Mouse (Mus musculus) heart, adult 2 months (tissue): Measurements from ENCODE around the gene Plac1. TPM values are rescaled to one million over a fixed set of nuclear protein-coding genes. Genes with fewer than 3 reads are reported as not detected.

Experiments
- DNase-seq, 2 experiments: peaks; one replicate each; pipeline ENCODE4 v3.0.0; 2021
- H3K27ac ChIP-seq: fragments of 200-600 bp; 2 replicates; pipeline ENCODE4 v1.8.1; 2022
- H3K27me3 ChIP-seq: fragments of 200-500 bp; 2 replicates; pipeline ENCODE4 v1.6.1; 2012; ENCODE audit warnings: mild to moderate bottlenecking, low read length, inconsistent platforms, mixed read lengths; ENCODE audit not compliant: control insufficient read depth, insufficient read depth
- H3K36me3 ChIP-seq: fragments of 200-500 bp; 2 replicates; pipeline ENCODE4 v1.6.1; 2012; ENCODE audit warnings: low read length, inconsistent platforms; ENCODE audit not compliant: control insufficient read depth, insufficient read depth
- H3K4me1 ChIP-seq: fragments of 200-500 bp; 2 replicates; pipeline ENCODE4 v1.6.1; 2011; ENCODE audit warnings: low read length; ENCODE audit not compliant: control insufficient read depth, insufficient read depth
- H3K4me3 ChIP-seq: fragments of 200-600 bp; 2 replicates; pipeline ENCODE4 v1.8.1; 2022
- H3K79me2 ChIP-seq: fragments of 200-500 bp; replicated peaks from 2 replicates; pipeline ENCODE4 v1.6.1; 2012; ENCODE audit warnings: mild to moderate bottlenecking, inconsistent platforms, low read length, moderate library complexity, mixed read lengths; ENCODE audit not compliant: control insufficient read depth, insufficient read depth
- H3K9ac ChIP-seq: fragments of 200-500 bp; 2 replicates; pipeline ENCODE4 v1.6.1; 2012; ENCODE audit warnings: low read depth, mild to moderate bottlenecking, control low read depth, inconsistent platforms, low read length, mixed read lengths
- CTCF ChIP-seq: fragments of 200-600 bp; IDR thresholded peaks from 2 replicates; pipeline ENCODE4 v1.8.1; 2022; ENCODE audit warnings: antibody characterized with exemption, mild to moderate bottlenecking, moderate library complexity
- EP300 ChIP-seq: fragments of 200-500 bp; IDR thresholded peaks from 2 replicates; pipeline ENCODE4 v1.6.1; 2011; ENCODE audit warnings: low read depth, low read length, control low read depth; ENCODE audit not compliant: insufficient read depth
- POLR2A ChIP-seq: fragments of 200-500 bp; IDR thresholded peaks from 2 replicates; pipeline ENCODE4 v1.6.1; 2011; ENCODE audit warnings: mild to moderate bottlenecking, low read depth, low read length, control low read depth; ENCODE audit not compliant: insufficient read depth
- WGBS: fragments of 180-500 bp; shearing (Covaris S2); methylation state at CpG from one replicate; pipeline ENCODE4 v1.1.7; 2018; 5-methylcytosine and 5-hydroxymethylcytosine counted together
- intact Hi-C: fragments of 180-260 bp; cut with DNase I; formaldehyde crosslinking; loops from one replicate; pipeline ENCODE4 v1.15.1; 2025
- polyA plus RNA-seq: library from polyadenylated mRNA; depleted of rRNA; stranded (reverse); fragments of >200 nt; gene quantifications from 2 replicates; pipeline ENCODE4 v1.2.3, GENCODE M21; 2012
- total RNA-seq, 2 experiments: library from RNA; stranded (reverse); gene quantifications; 2 replicates each; pipeline ENCODE4 v1.2.3; 2021

Plac1 gene
- total and polyA plus RNA-seq, 3 experiments: not detected

- intact Hi-C loops: no loop called here
- H3K36me3 ChIP-seq: no peaks in the 10 kb centered on the region
- H3K4me1 ChIP-seq: no peaks in the 10 kb centered on the region
- no peak overlapping the region for H3K4me3 ChIP-seq
- no peak overlapping the region for H3K27ac ChIP-seq
- WGBS: 85% methylated on average over 5 of the region's 5 CpGs
- no peak for DNase-seq
- TF ChIP-seq POLR2A: no peak
- no peak for TF ChIP-seq EP300
- TF ChIP-seq CTCF: no peak
- no peak overlapping the region for H3K9ac ChIP-seq
- H3K27me3 ChIP-seq: no peaks in the 10 kb centered on the region
- H3K79me2 ChIP-seq: no peaks in the 10 kb centered on the region
Observed at GRCm38 (mm10) chrX:53085559-53085958, 154.4 kb downstream of the Plac1 start.

GRCm38 (mm10) chrX:53064406-53064805, 175.5 kb downstream of the Plac1 start:
- no peak overlapping the region for H3K27ac ChIP-seq
- H3K79me2 ChIP-seq: no peaks in the 10 kb centered on the region
- intact Hi-C loops: no loop called here
- no peak overlapping the region for H3K4me3 ChIP-seq
- no peaks in the 10 kb centered on the region for H3K27me3 ChIP-seq
- no peaks in the 10 kb centered on the region for H3K4me1 ChIP-seq
- no peak for DNase-seq
- no peaks in the 10 kb centered on the region for H3K36me3 ChIP-seq
- TF ChIP-seq EP300: no peak
- TF ChIP-seq POLR2A: no peak
- TF ChIP-seq CTCF: no peak
- no peak overlapping the region for H3K9ac ChIP-seq
- WGBS: 71% methylated on average over 3 of the region's 3 CpGs

GRCm38 (mm10) chrX:53059426-53060007, 180.4 kb downstream of the Plac1 start:
- intact Hi-C loops: loop anchor here (2.0 to 10.0 kb wide), 2 partner anchors 107 to 175 kb away; no protein-coding TSS in a partner anchor
- H3K27ac ChIP-seq: no peak overlapping the region; the same call in 1 of the 2 replicates
- H3K27me3 ChIP-seq: no peaks in the 10 kb centered on the region
- no peak for TF ChIP-seq CTCF
- no peak for TF ChIP-seq EP300
- TF ChIP-seq POLR2A: no peak
- DNase-seq: no peak
- H3K4me1 ChIP-seq: no peaks in the 10 kb centered on the region
- no peaks in the 10 kb centered on the region for H3K79me2 ChIP-seq
- 32% methylated on average over 11 of the region's 11 CpGs for WGBS
- no peaks in the 10 kb centered on the region for H3K36me3 ChIP-seq
- H3K4me3 ChIP-seq: no peak overlapping the region; the same call in 1 of the 2 replicates
- no peak overlapping the region for H3K9ac ChIP-seq

- Histone ChIP-seq H3K4me3 (peak overlapping the region; percentile 44), H3K4me1 (0 out of 2 replicates have a peak, but pooled peaks cover 3% of the 10 kb centered on the region), H3K27ac (peak overlapping the region; percentile 16; the same call in 1 of the 2 replicates), H3K79me2 (no peaks in the 10 kb centered on the region), H3K9ac (peak overlapping the region; percentile 22), H3K27me3 (no peaks in the 10 kb centered on the region), H3K36me3 (no peaks in the 10 kb centered on the region)
- TF ChIP-seq EP300: no peak
- no peak for TF ChIP-seq POLR2A
- TF ChIP-seq CTCF: no peak
- intact Hi-C loops: loop anchor here (10.0 kb wide), 1 partner anchor 176 kb away; no protein-coding TSS in a partner anchor
- DNase-seq: peak; percentile 26 to 52
- 14% methylated on average over 33 of the region's 33 CpGs for WGBS
Observed at GRCm38 (mm10) chrX:53058459-53059280, 181.2 kb downstream of the Plac1 start.

- peak overlapping the region; percentile 77 for H3K27ac ChIP-seq
- peak overlapping the region; percentile 48; the same call in 1 of the 2 replicates for H3K4me3 ChIP-seq
- no peak for DNase-seq
- TF ChIP-seq POLR2A: no peak
- TF ChIP-seq EP300: no peak
- no peak for TF ChIP-seq CTCF
- no peaks in the 10 kb centered on the region for H3K36me3 ChIP-seq
- 33% methylated on average over 6 of the region's 6 CpGs for WGBS
- no peaks in the 10 kb centered on the region for H3K79me2 ChIP-seq
- intact Hi-C loops: loop anchor here (2.0 to 10.0 kb wide), 2 partner anchors 61 to 177 kb away; no protein-coding TSS in a partner anchor
- peaks cover 3% of the 10 kb centered on the region; the same call in 1 of the 2 replicates for H3K4me1 ChIP-seq
- no peaks in the 10 kb centered on the region for H3K27me3 ChIP-seq
- peak overlapping the region; percentile 56; the same call in 1 of the 2 replicates for H3K9ac ChIP-seq
Observed at GRCm38 (mm10) chrX:53057760-53058090, 182.2 kb downstream of the Plac1 start.
